In the genomic region with DNA sequence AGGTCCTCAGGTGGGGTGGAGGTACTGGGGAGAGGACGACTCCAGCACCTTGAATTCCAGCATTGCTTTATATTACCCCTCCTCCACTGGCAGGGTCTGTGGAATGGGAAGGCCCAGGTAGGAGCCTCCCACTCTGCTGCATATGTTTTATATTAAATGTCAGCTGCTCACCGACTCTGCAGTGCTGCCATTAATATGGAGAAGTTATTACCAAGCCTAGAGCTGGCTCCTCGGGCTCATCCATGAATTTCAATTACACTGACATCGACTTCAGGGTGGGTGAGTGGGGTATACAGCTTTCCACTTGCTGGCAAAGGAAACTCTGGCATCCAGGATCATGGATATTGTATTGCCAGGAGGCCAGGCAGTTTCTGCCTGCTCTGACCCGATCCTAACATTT, we compare ENCODE assay signal across 29 mouse cellular contexts. TPM values are rescaled to one million over a fixed set of nuclear protein-coding genes. Genes with fewer than 3 reads are reported as not detected.
DNase-seq lines count a peak whose midpoint lies in the region; ATAC-seq and TF ChIP-seq lines count a peak whose summit lies in the region.
"Had no signal": no experiment of that assay in that cellular context is flagged by ENCODE, and none has a peak within 500 bp of the region (broad histone marks: within the 10 kb centered on the region; RNA-seq: fewer than 3 reads in every experiment).

No protein-coding gene starts in this region.

- no peak overlapping the region for H3K9ac ChIP-seq in embryonic facial prominence, embryonic 11.5 days (replicated peaks; ENCODE audit: low read length)
- H3K9ac ChIP-seq in limb, embryonic 12.5 days (replicated peaks), result no peak overlapping the region
- no peak overlapping the region for H3K9ac ChIP-seq in limb, embryonic 15.5 days
- H3K9ac ChIP-seq: heart, embryonic 15.5 days; liver, embryonic 12.5 days; liver, postnatal 0 days had no signal

- TF ChIP-seq POLR2A in brain, embryonic 14.5 days (IDR thresholded peaks at IDR 0.05; ENCODE audit: borderline replicate concordance, extremely low read depth, insufficient read depth, insufficient read length, poor library complexity, severe bottlenecking), result no peak

- H3K4me3 ChIP-seq in embryonic facial prominence, embryonic 11.5 days (ENCODE audit: low read depth, low read length), result no peak overlapping the region
- H3K4me3 ChIP-seq in embryonic facial prominence, embryonic 10.5 days, result no peak overlapping the region
- H3K4me3 ChIP-seq in limb, embryonic 12.5 days (replicated peaks), result no peak overlapping the region
- H3K4me3 ChIP-seq in limb, embryonic 10.5 days, result no peak overlapping the region
- H3K4me3 ChIP-seq in limb, embryonic 15.5 days, result no peak overlapping the region
- H3K4me3 ChIP-seq: heart, embryonic 10.5 days; heart, embryonic 15.5 days; liver, embryonic 12.5 days had no signal

- no peak; the same call in 1 of the 2 replicates for ATAC-seq in embryonic facial prominence, embryonic 11.5 days (replicated peaks; ENCODE audit: insufficient number of reproducible peaks, low FRiP score, low TSS enrichment, low read depth)
- ATAC-seq in limb, embryonic 12.5 days (ENCODE audit: insufficient number of reproducible peaks, insufficient read depth, low FRiP score, low TSS enrichment, low read depth), result no peak
- ATAC-seq in limb, embryonic 15.5 days (ENCODE audit: insufficient number of reproducible peaks, low FRiP score, low TSS enrichment, low read depth), result 0 out of 2 replicates have a peak, but pooled peaks have one; percentile 24
- ATAC-seq in cerebellum, adult (ENCODE audit: insufficient number of reproducible peaks, low FRiP score, low TSS enrichment), result no peak
- ATAC-seq: activated CD4-positive, CD25-positive, alpha-beta regulatory T cell, adult 4 months; forebrain, embryonic 14.5 days; intestine, postnatal 0 days; liver, embryonic 12.5 days; liver, postnatal 0 days had no signal

- peaks cover 2% of the 10 kb centered on the region; the same call in 1 of the 2 replicates for H3K27me3 ChIP-seq in embryonic facial prominence, embryonic 11.5 days (ENCODE audit: control insufficient read depth, insufficient read depth, low read length)
- peaks cover 20% of the 10 kb centered on the region for H3K27me3 ChIP-seq in embryonic facial prominence, embryonic 10.5 days (replicated peaks; ENCODE audit: low read depth, poor library complexity, severe bottlenecking)
- H3K27me3 ChIP-seq in limb, embryonic 12.5 days, result peaks cover 19% of the 10 kb centered on the region
- H3K27me3 ChIP-seq in limb, embryonic 10.5 days (ENCODE audit: low read depth, poor library complexity, severe bottlenecking), result peaks cover 9% of the 10 kb centered on the region; the same call in 1 of the 2 replicates
- H3K27me3 ChIP-seq in limb, embryonic 15.5 days, result no peaks in the 10 kb centered on the region

- TF ChIP-seq CTCF in brain, embryonic 14.5 days (IDR thresholded peaks at IDR 0.05; ENCODE audit: borderline replicate concordance, extremely low read depth, insufficient read depth, insufficient read length), result no peak

- no peaks in the 10 kb centered on the region for H3K4me1 ChIP-seq in embryonic facial prominence, embryonic 11.5 days (ENCODE audit: control insufficient read depth, insufficient read depth, low read length)
- peaks cover 9% of the 10 kb centered on the region; the same call in 1 of the 2 replicates for H3K4me1 ChIP-seq in embryonic facial prominence, embryonic 10.5 days
- peaks cover 10% of the 10 kb centered on the region for H3K4me1 ChIP-seq in limb, embryonic 12.5 days (replicated peaks)
- peaks cover 14% of the 10 kb centered on the region for H3K4me1 ChIP-seq in limb, embryonic 10.5 days
- peaks cover 11% of the 10 kb centered on the region; the same call in 1 of the 2 replicates for H3K4me1 ChIP-seq in limb, embryonic 15.5 days
- H3K4me1 ChIP-seq: heart, embryonic 10.5 days; heart, embryonic 15.5 days; liver, embryonic 12.5 days had no signal

- no peak overlapping the region for H3K27ac ChIP-seq in embryonic facial prominence, embryonic 11.5 days (replicated peaks; ENCODE audit: low read depth, low read length)
- no peak overlapping the region for H3K27ac ChIP-seq in embryonic facial prominence, embryonic 10.5 days (replicated peaks)
- H3K27ac ChIP-seq in limb, embryonic 12.5 days, result 0 out of 2 replicates have a peak overlapping the region, but pooled peaks have one; percentile 3
- H3K27ac ChIP-seq in limb, embryonic 10.5 days, result no peak overlapping the region
- no peak overlapping the region for H3K27ac ChIP-seq in limb, embryonic 15.5 days
- H3K27ac ChIP-seq: heart, embryonic 10.5 days; heart, embryonic 15.5 days; liver, embryonic 12.5 days had no signal

- DNase-seq in embryonic facial prominence, embryonic 11.5 days (ENCODE audit: low spot score), result peak; percentile 40
- DNase-seq in embryonic facial prominence, embryonic 10.5 days (ENCODE audit: low spot score), result no peak
- DNase-seq in limb, embryonic 10.5 days (ENCODE audit: low spot score), result no peak
- DNase-seq in brain, embryonic 14.5 days (ENCODE audit: low read depth), result peak; percentile 25
- no peak for DNase-seq in kidney, postnatal 4 days
- DNase-seq: adrenal gland, adult 2 months; cerebellum, adult 11-12 months; cerebellum, adult 9-11 months; embryo, embryonic 11 days; gastrocnemius, postnatal 25 days; heart, adult 11 months; kidney, adult 9 months; kidney, postnatal 10 days; layer of hippocampus, adult 9-11 months; liver, postnatal 0 days; lung, postnatal 36 days; right cerebral cortex, adult 18-20 months; spleen, adult 18-20 months; thymus, adult 18-20 months; thymus, postnatal 36 days had no signal

- H3K9me3 ChIP-seq in embryonic facial prominence, embryonic 11.5 days (replicated peaks; ENCODE audit: control insufficient read depth, low read length), result no peaks in the 10 kb centered on the region
- H3K9me3 ChIP-seq in embryonic facial prominence, embryonic 10.5 days, result no peaks in the 10 kb centered on the region
- H3K9me3 ChIP-seq in limb, embryonic 12.5 days, result no peaks in the 10 kb centered on the region
- no peaks in the 10 kb centered on the region for H3K9me3 ChIP-seq in limb, embryonic 10.5 days (replicated peaks)
- H3K9me3 ChIP-seq in limb, embryonic 15.5 days, result no peaks in the 10 kb centered on the region
- H3K9me3 ChIP-seq: heart, embryonic 10.5 days; heart, embryonic 15.5 days; liver, embryonic 12.5 days had no signal

- no peak overlapping the region for H3K4me2 ChIP-seq in embryonic facial prominence, embryonic 11.5 days (ENCODE audit: low read depth, low read length)
- no peak overlapping the region for H3K4me2 ChIP-seq in limb, embryonic 12.5 days
- H3K4me2 ChIP-seq in limb, embryonic 15.5 days, result no peak overlapping the region
- H3K4me2 ChIP-seq: heart, embryonic 15.5 days; liver, embryonic 12.5 days had no signal

- H3K36me3 ChIP-seq in embryonic facial prominence, embryonic 11.5 days (replicated peaks; ENCODE audit: control insufficient read depth, insufficient read depth, low read depth, low read length), result no peaks in the 10 kb centered on the region
- H3K36me3 ChIP-seq in embryonic facial prominence, embryonic 10.5 days (replicated peaks), result no peaks in the 10 kb centered on the region
- no peaks in the 10 kb centered on the region for H3K36me3 ChIP-seq in limb, embryonic 12.5 days
- no peaks in the 10 kb centered on the region for H3K36me3 ChIP-seq in limb, embryonic 10.5 days
- 0 out of 2 replicates have a peak, but pooled peaks cover 3% of the 10 kb centered on the region for H3K36me3 ChIP-seq in limb, embryonic 15.5 days
- H3K36me3 ChIP-seq: heart, embryonic 10.5 days; heart, embryonic 15.5 days; liver, embryonic 12.5 days had no signal

- 47% methylated on average over 5 of the region's 5 CpGs for WGBS in embryonic facial prominence, embryonic 11.5 days
- 66% methylated on average over 5 of the region's 5 CpGs for WGBS in embryonic facial prominence, embryonic 10.5 days
- WGBS in limb, embryonic 12.5 days, result 37% methylated on average over 5 of the region's 5 CpGs
- WGBS in limb, embryonic 10.5 days, result 55% methylated on average over 5 of the region's 5 CpGs
- WGBS in limb, embryonic 15.5 days, result 26% methylated on average over 5 of the region's 5 CpGs

RNA-seq across cellular contexts. Expression of gene Adamts2, which starts 9.3 kb away (rescaled TPM):
- 2.2 and 2.5 TPM in 2 replicates for polyA plus RNA-seq in embryonic facial prominence, embryonic 11.5 days (2014; fragmentation: Nextera tagmentation; extraction: Ambion mirVana)
- 0.74 and 1.4 TPM in 2 replicates for polyA plus RNA-seq in embryonic facial prominence, embryonic 10.5 days (2016; fragmentation: Nextera tagmentation; extraction: Ambion mirVana)
- polyA plus RNA-seq in limb, embryonic 12.5 days (2016; fragmentation: Nextera tagmentation; extraction: Ambion mirVana), result 2.8 and 3.0 TPM in 2 replicates
- polyA plus RNA-seq in limb, embryonic 10.5 days (2016; fragmentation: Nextera tagmentation; extraction: Ambion mirVana), result 0.46 and 0.72 TPM in 2 replicates
- polyA plus RNA-seq in brain, embryonic 14.5 days (2012; rRNA removed), result 4.8 and 8.2 TPM in 2 replicates
- 19.7 and 21.9 TPM in 2 replicates for polyA plus RNA-seq in limb, embryonic 15.5 days (2015; fragmentation: Nextera tagmentation; extraction: Ambion mirVana)
- polyA plus RNA-seq: activated CD4-positive, CD25-positive, alpha-beta regulatory T cell, adult 4 months had no signal

Comparison
In these comparisons a context has a peak if more than half of its experiments do, and no peak if none do; other contexts are left out.
1. DNase-seq: peak in embryonic facial prominence, embryonic 11.5 days (single experiment) and brain, embryonic 14.5 days (single experiment); none in embryonic facial prominence, embryonic 10.5 days (single experiment), limb, embryonic 10.5 days (single experiment) and kidney, postnatal 4 days (0 of 2).